Mouse (Mus musculus): ENCODE measurements around the gene Ccn5. TPM values are rescaled to one million over a fixed set of nuclear protein-coding genes. Genes with fewer than 3 reads are reported as not detected.
A peak's percentile ranks its signal among the peaks of the same experiment; 100 is the strongest.

Ccn5 gene
- polyA plus RNA-seq, 1 experiment from 2014 or later = 2.4 TPM

DNA sequence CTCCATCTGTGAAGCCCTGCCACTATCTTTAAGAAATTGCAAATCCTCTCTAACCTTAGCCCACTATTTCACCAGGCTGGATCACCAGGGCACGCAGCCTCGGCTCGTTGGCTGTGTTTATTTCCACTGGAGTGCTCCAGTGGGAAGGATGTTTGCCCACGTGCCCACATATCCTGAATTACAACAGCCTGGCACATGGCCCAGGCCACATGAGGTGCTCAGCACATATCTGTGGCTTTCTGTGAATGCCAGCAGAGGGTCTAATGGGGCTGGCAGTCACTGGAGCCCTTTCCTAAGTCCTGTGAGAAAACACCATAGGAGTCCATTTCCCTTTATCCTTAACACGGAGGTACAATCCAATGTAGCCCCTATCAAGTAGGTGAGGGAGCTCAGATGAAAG lies 5.8 kb downstream of the Ccn5 start:
- Histone ChIP-seq H3K4me1 (ENCODE audit: insufficient read depth, low read depth, low read length) (no peaks in the 10 kb centered on the region), H3K4me2 (replicated peaks; ENCODE audit: low read depth, low read length) (no peak overlapping the region), H3K9me3 (ENCODE audit: low read length) (no peaks in the 10 kb centered on the region), H3K27ac (ENCODE audit: low read length) (0 out of 2 replicates have a peak overlapping the region, but pooled peaks have one; percentile 20), H3K27me3 (replicated peaks; ENCODE audit: insufficient read depth, low read length) (no peaks in the 10 kb centered on the region), H3K4me3 (ENCODE audit: low read depth, low read length) (no peak overlapping the region), H3K9ac (replicated peaks; ENCODE audit: low read depth) (no peak overlapping the region), H3K36me3 (ENCODE audit: insufficient read depth, low read length) (no peaks in the 10 kb centered on the region)
- DNase-seq (ENCODE audit: low spot score) (peak; percentile 61), ATAC-seq (peak; percentile 74)
- no peak for TF ChIP-seq CTCF (IDR thresholded peaks at IDR 0.05)
- TF ChIP-seq EP300 (IDR thresholded peaks at IDR 0.05) = no peak
- WGBS = 31% methylated on average over 5 of the region's 5 CpGs

DNA sequence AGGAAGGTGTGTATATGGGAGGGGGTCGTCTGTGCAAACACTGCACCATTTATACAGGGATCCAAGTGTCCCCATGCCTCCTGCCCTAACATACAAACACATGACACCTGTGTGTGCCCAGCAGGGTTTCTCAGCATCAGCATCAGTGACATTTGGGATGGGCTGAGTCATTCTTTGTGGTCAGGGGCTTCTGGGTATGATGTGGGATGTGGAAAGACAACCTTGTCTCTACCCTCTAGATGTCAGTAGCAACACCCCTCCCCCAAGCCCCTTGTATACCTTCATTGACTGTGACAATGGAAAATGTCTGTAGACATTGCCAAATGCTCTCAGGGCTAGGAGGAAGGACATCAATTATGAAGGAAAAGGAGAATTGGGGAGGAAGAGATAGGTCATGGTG lies 10.5 kb downstream of the Ccn5 start:
- no peak overlapping the region for H3K4me3 ChIP-seq (ENCODE audit: low read depth, low read length)
- H3K27ac ChIP-seq (ENCODE audit: low read length) = no peak overlapping the region
- ATAC-seq = no peak
- H3K9ac ChIP-seq (replicated peaks; ENCODE audit: low read depth) = no peak overlapping the region
- no peaks in the 10 kb centered on the region for H3K4me1 ChIP-seq (ENCODE audit: insufficient read depth, low read depth, low read length)
- H3K36me3 ChIP-seq (ENCODE audit: insufficient read depth, low read length) = no peaks in the 10 kb centered on the region
- no peak for DNase-seq (ENCODE audit: low spot score)
- H3K4me2 ChIP-seq (replicated peaks; ENCODE audit: low read depth, low read length) = no peak overlapping the region
- no peaks in the 10 kb centered on the region for H3K9me3 ChIP-seq (ENCODE audit: low read length)
- no peaks in the 10 kb centered on the region for H3K27me3 ChIP-seq (replicated peaks; ENCODE audit: insufficient read depth, low read length)
- WGBS = 50% methylated on average over 1 of the region's 1 CpGs
- TF ChIP-seq CTCF (IDR thresholded peaks at IDR 0.05) = no peak
- no peak for TF ChIP-seq EP300 (IDR thresholded peaks at IDR 0.05)

DNA sequence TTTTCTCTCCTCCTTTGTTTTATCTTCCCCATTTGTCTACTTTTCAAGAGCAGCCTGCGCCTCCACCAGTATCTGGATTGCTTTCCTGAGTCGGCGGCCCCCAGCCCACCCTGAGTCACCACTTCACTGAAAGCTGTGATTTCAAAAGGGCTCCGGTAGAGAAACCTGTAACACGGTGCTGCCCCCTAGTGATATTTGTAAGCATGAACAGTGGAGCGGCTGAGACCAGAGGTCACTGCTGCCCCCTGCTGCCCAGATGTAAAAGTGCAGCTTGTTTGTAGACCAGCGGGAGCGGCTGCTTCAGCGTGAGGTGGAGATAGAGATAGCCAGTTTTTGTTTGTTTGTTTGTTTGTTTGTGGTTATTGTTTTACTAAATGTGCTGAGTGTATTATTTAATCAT lies 17.4 kb downstream of the Ccn5 start:
- Histone ChIP-seq H3K27me3 (replicated peaks; ENCODE audit: insufficient read depth, low read length) (no peaks in the 10 kb centered on the region), H3K9me3 (ENCODE audit: low read length) (no peaks in the 10 kb centered on the region), H3K9ac (replicated peaks; ENCODE audit: low read depth) (no peak overlapping the region), H3K4me3 (ENCODE audit: low read depth, low read length) (no peak overlapping the region), H3K4me2 (replicated peaks; ENCODE audit: low read depth, low read length) (no peak overlapping the region), H3K27ac (ENCODE audit: low read length) (no peak overlapping the region), H3K4me1 (ENCODE audit: insufficient read depth, low read depth, low read length) (no peaks in the 10 kb centered on the region), H3K36me3 (ENCODE audit: insufficient read depth, low read length) (no peaks in the 10 kb centered on the region)
- peak; percentile 86 for DNase-seq (ENCODE audit: low spot score)
- peak; percentile 46 for ATAC-seq
- peak; percentile 100 for TF ChIP-seq CTCF (IDR thresholded peaks at IDR 0.05)
- TF ChIP-seq EP300 (IDR thresholded peaks at IDR 0.05) = no peak
- WGBS = 20% methylated on average over 9 of the region's 9 CpGs

DNA sequence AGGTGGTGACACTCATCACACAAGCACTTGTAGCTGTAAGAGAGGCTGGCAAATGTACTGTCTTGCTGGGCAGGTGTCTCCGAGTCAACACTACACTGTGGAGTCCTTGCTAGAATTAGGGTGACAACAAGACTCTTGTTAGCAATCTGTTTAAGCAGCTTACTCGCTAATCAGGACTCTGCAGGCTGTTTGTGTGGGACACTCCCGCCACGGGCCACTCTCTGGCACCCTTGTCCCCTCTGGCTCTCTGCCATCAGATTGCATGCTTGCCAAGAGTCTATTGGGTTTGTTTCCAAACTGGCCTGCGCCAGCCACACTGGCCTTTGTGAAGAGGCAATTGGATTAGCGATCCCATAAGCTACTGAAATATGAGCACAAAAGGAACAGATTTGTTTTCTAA lies 18.9 kb downstream of the Ccn5 start:
- WGBS = 27% methylated on average over 6 of the region's 6 CpGs
- no peaks in the 10 kb centered on the region for H3K36me3 ChIP-seq (ENCODE audit: insufficient read depth, low read length)
- peak; percentile 26 for DNase-seq (ENCODE audit: low spot score)
- H3K27ac ChIP-seq (ENCODE audit: low read length) = no peak overlapping the region
- H3K4me3 ChIP-seq (ENCODE audit: low read depth, low read length) = no peak overlapping the region
- peak; percentile 28; the same call in 1 of the 2 replicates for ATAC-seq
- H3K9ac ChIP-seq (replicated peaks; ENCODE audit: low read depth) = no peak overlapping the region
- H3K4me1 ChIP-seq (ENCODE audit: insufficient read depth, low read depth, low read length) = no peaks in the 10 kb centered on the region
- H3K27me3 ChIP-seq (replicated peaks; ENCODE audit: insufficient read depth, low read length) = no peaks in the 10 kb centered on the region
- no peaks in the 10 kb centered on the region for H3K9me3 ChIP-seq (ENCODE audit: low read length)
- no peak for TF ChIP-seq EP300 (IDR thresholded peaks at IDR 0.05)
- TF ChIP-seq CTCF (IDR thresholded peaks at IDR 0.05) = no peak
- no peak overlapping the region for H3K4me2 ChIP-seq (replicated peaks; ENCODE audit: low read depth, low read length)

DNA sequence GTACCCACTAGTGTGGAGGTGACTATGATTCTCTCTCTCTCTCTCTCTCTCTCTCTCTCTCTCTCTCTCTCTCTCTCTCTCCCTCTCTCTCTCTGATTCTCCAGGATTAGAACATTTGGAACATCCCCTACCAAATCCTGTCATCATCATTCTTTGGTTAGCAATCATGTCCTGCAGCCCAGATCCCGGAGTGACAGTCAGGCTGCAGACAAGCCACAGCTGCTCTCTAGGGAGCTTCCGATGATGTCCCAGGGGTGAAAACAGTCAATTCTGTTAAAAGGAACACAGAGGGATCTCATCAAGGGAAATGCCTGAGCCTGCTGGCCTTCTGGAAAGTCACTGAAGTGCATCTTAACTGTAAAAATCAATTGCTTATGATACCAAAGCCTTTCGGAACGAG lies 21.4 kb downstream of the Ccn5 start:
- no peak overlapping the region for H3K27ac ChIP-seq (ENCODE audit: low read length)

DNA sequence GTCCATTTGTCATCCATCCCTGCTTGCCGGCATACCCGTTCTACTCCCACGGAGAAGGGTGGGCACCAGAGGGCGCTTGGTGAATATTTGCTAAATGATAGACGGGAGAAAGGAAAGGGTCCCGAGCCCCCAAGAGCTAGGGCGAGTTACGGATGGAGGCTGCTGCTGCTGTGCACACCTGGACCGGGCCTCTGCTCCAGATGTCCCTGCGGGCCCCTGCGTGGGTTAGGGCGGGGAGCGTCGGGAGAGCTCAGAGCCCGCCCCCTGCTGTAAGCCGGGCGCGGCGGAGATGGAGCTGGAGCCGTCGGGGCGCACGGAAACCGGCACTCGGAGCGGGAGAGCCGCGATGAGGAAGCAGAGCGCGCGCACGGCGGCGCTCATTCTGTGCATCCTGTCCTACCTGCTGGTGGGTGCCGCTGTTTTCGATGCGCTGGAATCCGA lies 32.8 kb downstream of the Ccn5 start, which contains the start of gene Kcnk15:
Gene Kcnk15, plus strand, starts transcription at position 191 of the 441 bp plus-strand sequence.
- Histone ChIP-seq H3K4me1 (ENCODE audit: insufficient read depth, low read depth, low read length) (no peaks in the 10 kb centered on the region), H3K9me3 (ENCODE audit: low read length) (no peaks in the 10 kb centered on the region), H3K36me3 (ENCODE audit: insufficient read depth, low read length) (no peaks in the 10 kb centered on the region), H3K9ac (replicated peaks; ENCODE audit: low read depth) (no peak within 1 kb of the TSS), H3K4me2 (replicated peaks; ENCODE audit: low read depth, low read length) (no peak within 1 kb of the TSS), H3K27ac (ENCODE audit: low read length) (no peak within 1 kb of the TSS), H3K27me3 (replicated peaks; ENCODE audit: insufficient read depth, low read length) (peaks cover 44% of the 10 kb centered on the region), H3K4me3 (ENCODE audit: low read depth, low read length) (no peak within 1 kb of the TSS)
- DNase-seq (ENCODE audit: low spot score) (no peak), ATAC-seq (no peak)
- under 1% methylated on average over 38 of the region's 38 CpGs for WGBS
- no peak for TF ChIP-seq EP300 (IDR thresholded peaks at IDR 0.05)
- no peak; the same call in none of the 2 replicates for TF ChIP-seq CTCF (IDR thresholded peaks at IDR 0.05)

More for the DNA sequence above, 21.4 kb downstream of the Ccn5 start:
- H3K4me1 ChIP-seq (ENCODE audit: insufficient read depth, low read depth, low read length) = no peaks in the 10 kb centered on the region
- ATAC-seq = peak; percentile 32
- TF ChIP-seq CTCF (IDR thresholded peaks at IDR 0.05) (no peak), EP300 (IDR thresholded peaks at IDR 0.05) (no peak)
- no peaks in the 10 kb centered on the region for H3K27me3 ChIP-seq (replicated peaks; ENCODE audit: insufficient read depth, low read length)
- peak; percentile 47 for DNase-seq (ENCODE audit: low spot score)
- no peak overlapping the region for H3K4me2 ChIP-seq (replicated peaks; ENCODE audit: low read depth, low read length)
- no peaks in the 10 kb centered on the region for H3K9me3 ChIP-seq (ENCODE audit: low read length)
- no peak overlapping the region for H3K9ac ChIP-seq (replicated peaks; ENCODE audit: low read depth)
- H3K36me3 ChIP-seq (ENCODE audit: insufficient read depth, low read length) = no peaks in the 10 kb centered on the region
- 53% methylated on average over 4 of the region's 4 CpGs for WGBS
- H3K4me3 ChIP-seq (ENCODE audit: low read depth, low read length) = no peak overlapping the region

DNA sequence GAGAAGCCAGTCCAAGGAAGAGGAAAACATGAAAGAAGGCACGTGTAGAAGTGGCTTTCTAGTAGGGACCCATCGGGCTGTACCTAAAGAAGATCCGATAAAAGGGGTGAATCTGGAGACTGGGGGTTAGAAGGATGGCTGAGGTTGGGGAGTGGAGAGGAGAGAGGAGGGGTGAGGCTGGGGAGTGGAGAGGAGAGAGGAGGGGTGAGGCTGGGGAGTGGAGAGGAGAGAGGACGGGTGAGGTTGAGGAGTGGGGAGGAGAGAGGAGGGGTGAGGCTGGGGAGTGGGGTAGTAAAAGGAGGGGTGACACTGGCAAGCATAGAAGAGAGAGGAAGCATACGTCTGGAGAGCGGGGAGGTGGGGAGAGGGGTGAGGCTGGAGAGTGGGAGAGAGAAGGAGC lies 36.6 kb downstream of the Ccn5 start:
- WGBS = 68% methylated on average over 6 of the region's 6 CpGs
- no peak for DNase-seq (ENCODE audit: low spot score)
- TF ChIP-seq CTCF (IDR thresholded peaks at IDR 0.05) (no peak), EP300 (IDR thresholded peaks at IDR 0.05) (no peak)
- H3K4me3 ChIP-seq (ENCODE audit: low read depth, low read length) = no peak overlapping the region
- no peaks in the 10 kb centered on the region for H3K36me3 ChIP-seq (ENCODE audit: insufficient read depth, low read length)
- no peaks in the 10 kb centered on the region for H3K9me3 ChIP-seq (ENCODE audit: low read length)
- H3K4me1 ChIP-seq (ENCODE audit: insufficient read depth, low read depth, low read length) = no peaks in the 10 kb centered on the region
- no peak; the same call in 1 of the 2 replicates for ATAC-seq
- H3K9ac ChIP-seq (replicated peaks; ENCODE audit: low read depth) = no peak overlapping the region
- no peak overlapping the region for H3K4me2 ChIP-seq (replicated peaks; ENCODE audit: low read depth, low read length)
- no peak overlapping the region for H3K27ac ChIP-seq (ENCODE audit: low read length)
- H3K27me3 ChIP-seq (replicated peaks; ENCODE audit: insufficient read depth, low read length) = peaks cover 40% of the 10 kb centered on the region

Data from lung, postnatal 0 days (tissue).